Mouse (Mus musculus) hematopoietic multipotent progenitor cell, adult 10-12 weeks (in vitro differentiated cells): ENCODE measurements around the gene Gm4778. TPM values are rescaled to one million over a fixed set of nuclear protein-coding genes. Genes with fewer than 3 reads are reported as not detected.

Experiments used
- polyA plus RNA-seq: library from polyadenylated mRNA; stranded (reverse); fragments of >175 nt; gene quantifications from 2 replicates; pipeline ENCODE4 v1.2.3, GENCODE M21; 2012; ENCODE audit warnings: low replicate concordance

The Gm4778 gene
- polyA plus RNA-seq, result not detected in 2 replicates

DNA sequence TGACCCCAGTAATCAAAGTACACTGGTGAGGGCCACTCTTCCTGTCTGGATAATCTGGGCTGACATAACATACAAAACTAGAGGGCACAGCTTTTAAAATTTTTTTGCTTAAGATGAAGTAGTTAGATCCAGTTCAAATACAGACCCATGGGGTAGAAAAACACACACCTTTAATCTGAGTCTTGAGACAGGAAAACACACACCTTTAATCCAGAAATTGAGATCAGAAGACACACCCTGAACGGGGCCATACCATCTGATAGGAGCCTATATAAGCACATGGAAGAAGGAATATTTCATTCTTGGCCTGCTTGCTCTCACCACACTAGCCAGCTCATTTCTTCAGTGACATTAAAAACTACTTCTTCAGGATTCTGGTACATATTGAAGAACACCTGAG lies at the start of gene Gm4778:
Gene Gm4778 (plus strand): TSS at position 301 of the 400 bp plus-strand sequence.

DNA sequence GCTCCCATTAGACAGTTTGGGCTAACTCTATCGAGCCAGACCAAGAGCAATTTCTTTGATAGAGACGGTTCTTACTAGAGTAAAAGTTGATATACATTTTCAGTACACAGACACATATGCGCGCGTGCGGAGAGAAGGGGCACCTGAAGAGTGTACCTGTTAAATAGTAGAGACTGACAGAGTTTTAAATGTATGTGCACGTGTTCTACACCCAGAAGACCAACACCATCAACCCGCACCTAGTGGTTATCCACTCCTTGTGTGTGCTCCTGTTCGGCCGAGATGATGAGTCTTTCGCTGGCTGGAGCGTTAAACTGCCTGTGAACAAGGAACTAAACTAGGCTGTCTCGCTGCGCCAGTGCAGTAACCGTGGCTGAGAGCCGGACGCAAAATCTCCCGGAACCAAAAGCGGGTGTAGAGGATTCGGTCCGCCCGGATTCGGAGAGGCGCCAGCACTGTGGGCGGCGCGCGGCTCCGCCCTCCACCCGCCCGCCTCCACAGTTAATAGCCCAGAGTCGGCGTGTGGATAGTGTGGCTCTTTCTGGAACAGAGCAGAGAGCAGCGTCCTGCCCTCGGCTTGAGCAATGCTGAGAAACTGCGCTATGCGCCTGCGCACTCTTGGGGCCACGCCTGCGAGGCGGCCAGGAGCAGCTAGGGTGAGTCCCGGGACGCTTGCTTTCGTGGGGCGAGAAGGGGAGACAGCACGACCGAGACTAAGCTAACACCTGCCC lies 46.0 kb downstream of the Gm4778 start, which contains the start of gene Them4:
Gene Them4 (plus strand): TSS at position 457 of the 731 bp plus-strand sequence.

Other genes with a start within 250 kb of the Gm4778 start
- not detected in 2 replicates for gene Gm9125, start 209.2 kb upstream of the Gm4778 start, polyA plus RNA-seq
- gene Gm10697, start 191.4 kb upstream of the Gm4778 start, polyA plus RNA-seq, result not detected in 2 replicates
- not detected in 2 replicates for gene Gm10696, start 85.8 kb upstream of the Gm4778 start, polyA plus RNA-seq
- gene Gm5286, start 67.3 kb upstream of the Gm4778 start, polyA plus RNA-seq, result not detected in 2 replicates
- 0.86 and 1.4 TPM in 2 replicates for gene Them4, start 46.1 kb downstream of the Gm4778 start, polyA plus RNA-seq
- gene Them5, start 78.1 kb downstream of the Gm4778 start, polyA plus RNA-seq, result not detected in 2 replicates
- gene C2cd4d, start 98.4 kb downstream of the Gm4778 start, polyA plus RNA-seq, result not detected in 2 replicates
- 0.68 and 0.74 TPM in 2 replicates for gene Rorc, start 108.8 kb downstream of the Gm4778 start, polyA plus RNA-seq
- 0.57 and 0.94 TPM in 2 replicates for gene Lingo4, start 134.5 kb downstream of the Gm4778 start, polyA plus RNA-seq
- 2.0 and 2.3 TPM in 2 replicates for gene Tdrkh, start 149.2 kb downstream of the Gm4778 start, polyA plus RNA-seq
- 35.9 and 56.2 TPM in 2 replicates for gene Mrpl9, start 179.3 kb downstream of the Gm4778 start, polyA plus RNA-seq
- not detected in 2 replicates for gene Oaz3, start 179.9 kb downstream of the Gm4778 start, polyA plus RNA-seq
- gene Celf3, start 214.3 kb downstream of the Gm4778 start, polyA plus RNA-seq, result 0.14 and 0.24 TPM in 2 replicates
- gene Riiad1, start 216.3 kb downstream of the Gm4778 start, polyA plus RNA-seq, result not detected in 2 replicates